Mouse (Mus musculus): Measurements from ENCODE around the gene Nol3. TPM values are rescaled to one million over a fixed set of nuclear protein-coding genes. Genes with fewer than 3 reads are reported as not detected.
A peak's percentile ranks its signal among the peaks of the same experiment; 100 is the strongest.
"Not testable (repeated sequence)": the region's sequence is repeated elsewhere in the genome, so short reads cannot be mapped to it uniquely, and the experiment has no call there.

Nol3 gene
- 0.09 and 0.11 TPM in 2 replicates for polyA plus RNA-seq (2012; rRNA removed)

GRCm38 (mm10) chr8:105275840-105276239 is at the start of gene Nol3:
Nol3 (plus strand) TSS chr8:105276140.
- Histone ChIP-seq H3K4me1 (ENCODE audit: control insufficient read depth, insufficient read depth, low read length) (peaks cover 13% of the 10 kb centered on the region), H3K4me3 (ENCODE audit: control insufficient read depth, low read depth, low read length) (peak within 1 kb of the TSS; percentile 33), H3K27me3 (ENCODE audit: control insufficient read depth, insufficient read depth, low read length) (no peaks in the 10 kb centered on the region), H3K27ac (ENCODE audit: control insufficient read depth, insufficient read depth, low read depth, low read length) (no peak within 1 kb of the TSS), H3K36me3 (ENCODE audit: control insufficient read depth, insufficient read depth, low read length) (no peaks in the 10 kb centered on the region)
- TF ChIP-seq POLR2A (IDR thresholded peaks at IDR 0.05; ENCODE audit: control insufficient read depth, low read depth, low read length): no peak
- TF ChIP-seq CTCF (IDR thresholded peaks at IDR 0.05; ENCODE audit: control insufficient read depth, insufficient read depth, insufficient replicate concordance, low read depth, low read length): no peak

- H3K27ac ChIP-seq (ENCODE audit: control insufficient read depth, insufficient read depth, low read depth, low read length): no peak overlapping the region
- peaks cover 2% of the 10 kb centered on the region for H3K36me3 ChIP-seq (ENCODE audit: control insufficient read depth, insufficient read depth, low read length)
- no peak for TF ChIP-seq POLR2A (IDR thresholded peaks at IDR 0.05; ENCODE audit: control insufficient read depth, low read depth, low read length)
- no peak for TF ChIP-seq CTCF (IDR thresholded peaks at IDR 0.05; ENCODE audit: control insufficient read depth, insufficient read depth, insufficient replicate concordance, low read depth, low read length)
- H3K4me1 ChIP-seq (ENCODE audit: control insufficient read depth, insufficient read depth, low read length): no peaks in the 10 kb centered on the region
- H3K4me3 ChIP-seq (ENCODE audit: control insufficient read depth, low read depth, low read length): no peak overlapping the region
- no peaks in the 10 kb centered on the region for H3K27me3 ChIP-seq (ENCODE audit: control insufficient read depth, insufficient read depth, low read length)
Measured at GRCm38 (mm10) chr8:105231503-105232320, 44.2 kb upstream of the Nol3 start.

- not testable (repeated sequence) for H3K4me1 ChIP-seq (ENCODE audit: control insufficient read depth, insufficient read depth, low read length); H3K27ac ChIP-seq (ENCODE audit: control insufficient read depth, insufficient read depth, low read depth, low read length); H3K27me3 ChIP-seq (ENCODE audit: control insufficient read depth, insufficient read depth, low read length); H3K4me3 ChIP-seq (ENCODE audit: control insufficient read depth, low read depth, low read length); H3K36me3 ChIP-seq (ENCODE audit: control insufficient read depth, insufficient read depth, low read length)
Measured at GRCm38 (mm10) chr8:105232321-105232693, 43.6 kb upstream of the Nol3 start.

GRCm38 (mm10) chr8:105233126-105233935 is 42.6 kb upstream of the Nol3 start:
- TF ChIP-seq POLR2A (IDR thresholded peaks at IDR 0.05; ENCODE audit: control insufficient read depth, low read depth, low read length) (no peak), CTCF (IDR thresholded peaks at IDR 0.05; ENCODE audit: control insufficient read depth, insufficient read depth, insufficient replicate concordance, low read depth, low read length) (no peak)
- H3K27ac ChIP-seq (ENCODE audit: control insufficient read depth, insufficient read depth, low read depth, low read length): no peak overlapping the region
- peaks cover 2% of the 10 kb centered on the region for H3K36me3 ChIP-seq (ENCODE audit: control insufficient read depth, insufficient read depth, low read length)

GRCm38 (mm10) chr8:105235206-105235605 is 40.7 kb upstream of the Nol3 start:
- Histone ChIP-seq H3K36me3 (ENCODE audit: control insufficient read depth, insufficient read depth, low read length) (peaks cover 3% of the 10 kb centered on the region), H3K4me3 (ENCODE audit: control insufficient read depth, low read depth, low read length) (no peak overlapping the region), H3K27me3 (ENCODE audit: control insufficient read depth, insufficient read depth, low read length) (no peaks in the 10 kb centered on the region), H3K27ac (ENCODE audit: control insufficient read depth, insufficient read depth, low read depth, low read length) (no peak overlapping the region), H3K4me1 (ENCODE audit: control insufficient read depth, insufficient read depth, low read length) (no peaks in the 10 kb centered on the region)
- TF ChIP-seq CTCF (IDR thresholded peaks at IDR 0.05; ENCODE audit: control insufficient read depth, insufficient read depth, insufficient replicate concordance, low read depth, low read length) (no peak), POLR2A (IDR thresholded peaks at IDR 0.05; ENCODE audit: control insufficient read depth, low read depth, low read length) (no peak)

More at GRCm38 (mm10) chr8:105233126-105233935, 42.6 kb upstream of the Nol3 start:
- no peak overlapping the region for H3K4me3 ChIP-seq (ENCODE audit: control insufficient read depth, low read depth, low read length)
- H3K27me3 ChIP-seq (ENCODE audit: control insufficient read depth, insufficient read depth, low read length): no peaks in the 10 kb centered on the region
- no peaks in the 10 kb centered on the region for H3K4me1 ChIP-seq (ENCODE audit: control insufficient read depth, insufficient read depth, low read length)

GRCm38 (mm10) chr8:105237442-105238142 is 38.3 kb upstream of the Nol3 start:
- H3K4me3 ChIP-seq (ENCODE audit: control insufficient read depth, low read depth, low read length): no peak overlapping the region
- H3K4me1 ChIP-seq (ENCODE audit: control insufficient read depth, insufficient read depth, low read length): no peaks in the 10 kb centered on the region
- TF ChIP-seq POLR2A (IDR thresholded peaks at IDR 0.05; ENCODE audit: control insufficient read depth, low read depth, low read length): no peak
- TF ChIP-seq CTCF (IDR thresholded peaks at IDR 0.05; ENCODE audit: control insufficient read depth, insufficient read depth, insufficient replicate concordance, low read depth, low read length): no peak
- H3K27ac ChIP-seq (ENCODE audit: control insufficient read depth, insufficient read depth, low read depth, low read length): no peak overlapping the region
- H3K27me3 ChIP-seq (ENCODE audit: control insufficient read depth, insufficient read depth, low read length): no peaks in the 10 kb centered on the region
- peaks cover 3% of the 10 kb centered on the region for H3K36me3 ChIP-seq (ENCODE audit: control insufficient read depth, insufficient read depth, low read length)

- no peak overlapping the region for H3K27ac ChIP-seq (ENCODE audit: control insufficient read depth, insufficient read depth, low read depth, low read length)
- TF ChIP-seq POLR2A (IDR thresholded peaks at IDR 0.05; ENCODE audit: control insufficient read depth, low read depth, low read length) (no peak), CTCF (IDR thresholded peaks at IDR 0.05; ENCODE audit: control insufficient read depth, insufficient read depth, insufficient replicate concordance, low read depth, low read length) (no peak)
- peaks cover 1% of the 10 kb centered on the region; the same call in 1 of the 2 replicates for H3K36me3 ChIP-seq (ENCODE audit: control insufficient read depth, insufficient read depth, low read length)
- no peaks in the 10 kb centered on the region for H3K4me1 ChIP-seq (ENCODE audit: control insufficient read depth, insufficient read depth, low read length)
- H3K4me3 ChIP-seq (ENCODE audit: control insufficient read depth, low read depth, low read length): no peak overlapping the region
- no peaks in the 10 kb centered on the region for H3K27me3 ChIP-seq (ENCODE audit: control insufficient read depth, insufficient read depth, low read length)
Measured at GRCm38 (mm10) chr8:105241016-105241415, 34.9 kb upstream of the Nol3 start.

Data from testis, adult 2 months (tissue).